Mouse (Mus musculus) embryonic facial prominence, embryonic 13.5 days (tissue): ENCODE results near the gene Syngap1. TPM values are rescaled to one million over a fixed set of nuclear protein-coding genes. Genes with fewer than 3 reads are reported as not detected.
A peak's percentile ranks its signal among the peaks of the same experiment; 100 is the strongest.
"Not testable (repeated sequence)": the region's sequence is repeated elsewhere in the genome, so short reads cannot be mapped to it uniquely, and the experiment has no call there.

Experiments
- ATAC-seq: fragments of 200-750 bp; cut with Nextera tagmentation; 2 replicates; pipeline ENCODE4 v1.8.0; 2017; ENCODE audit warnings: low read depth; ENCODE audit not compliant: insufficient number of reproducible peaks, insufficient read depth, low FRiP score, low TSS enrichment
- H3K27ac ChIP-seq: fragments of 300-500 bp; sonication (generic); 2 replicates; pipeline ENCODE4 v1.5.1; 2015; ENCODE audit warnings: moderate library complexity, mild to moderate bottlenecking, inconsistent platforms
- H3K27me3 ChIP-seq: fragments of 300-500 bp; sonication (generic); 2 replicates; pipeline ENCODE4 v1.6.1; 2015; ENCODE audit warnings: mild to moderate bottlenecking, inconsistent platforms
- H3K36me3 ChIP-seq: fragments of 300-500 bp; sonication (generic); 2 replicates; pipeline ENCODE4 v1.6.1; 2015; ENCODE audit warnings: mild to moderate bottlenecking, inconsistent platforms
- H3K4me1 ChIP-seq: fragments of 300-500 bp; sonication (generic); 2 replicates; pipeline ENCODE4 v1.6.1; 2015; ENCODE audit warnings: inconsistent platforms
- H3K4me2 ChIP-seq: fragments of 300-500 bp; sonication (generic); 2 replicates; pipeline ENCODE4 v1.6.1; 2015; ENCODE audit warnings: moderate library complexity, mild to moderate bottlenecking, inconsistent platforms
- H3K4me3 ChIP-seq: fragments of 300-500 bp; sonication (generic); 2 replicates; pipeline ENCODE4 v1.5.1; 2015; ENCODE audit warnings: mild to moderate bottlenecking, inconsistent platforms
- H3K9ac ChIP-seq: fragments of 300-500 bp; sonication (generic); 2 replicates; pipeline ENCODE4 v1.6.1; 2015; ENCODE audit warnings: mild to moderate bottlenecking, inconsistent platforms
- H3K9me3 ChIP-seq: fragments of 300-500 bp; sonication (generic); 2 replicates; pipeline ENCODE4 v1.6.1; 2016; ENCODE audit warnings: inconsistent platforms
- WGBS: fragments of 180-500 bp; shearing (Covaris S2); methylation state at CpG from one replicate; pipeline ENCODE4 v1.1.7; 2015; ENCODE audit warnings: mixed read lengths; 5-methylcytosine and 5-hydroxymethylcytosine counted together
- polyA plus RNA-seq: library from polyadenylated mRNA; unstranded; fragments of >200 nt; fragmentation: Nextera tagmentation; extraction: Ambion mirVana; gene quantifications from 2 replicates; pipeline ENCODE4 v1.2.1, GENCODE M21; 2015

Gene Syngap1
- 3.4 and 3.7 TPM in 2 replicates for polyA plus RNA-seq

- no peak for ATAC-seq
- peak within 1 kb of the TSS; percentile 98 for H3K4me2 ChIP-seq
- peak within 1 kb of the TSS; percentile 70 for H3K4me3 ChIP-seq
- H3K27ac ChIP-seq, result peak within 1 kb of the TSS; percentile 96
- H3K9me3 ChIP-seq, result no peaks in the 10 kb centered on the region
- no peaks in the 10 kb centered on the region for H3K27me3 ChIP-seq
- 4% methylated on average over 22 of the region's 24 CpGs for WGBS
- peak within 1 kb of the TSS; percentile 82 for H3K9ac ChIP-seq
- peaks cover 23% of the 10 kb centered on the region for H3K36me3 ChIP-seq
- H3K4me1 ChIP-seq, result peaks cover 55% of the 10 kb centered on the region
Observed at GRCm38 (mm10) chr17:26941031-26941789, at the start of gene Syngap1. Gene Syngap1 (plus strand): TSS chr17:26941253.

- WGBS, result 53% methylated on average over 16 of the region's 16 CpGs
- Histone ChIP-seq H3K27me3 (peaks cover 10% of the 10 kb centered on the region; the same call in 1 of the 2 replicates), H3K9me3 (no peaks in the 10 kb centered on the region), H3K27ac (peak overlapping the region; percentile 16; the same call in 1 of the 2 replicates), H3K36me3 (no peaks in the 10 kb centered on the region), H3K4me1 (peaks cover 18% of the 10 kb centered on the region), H3K4me2 (no peak overlapping the region), H3K9ac (no peak overlapping the region), H3K4me3 (no peak overlapping the region)
- no peak for ATAC-seq
Observed at GRCm38 (mm10) chr17:26892635-26893375, 48.2 kb upstream of the Syngap1 start.

GRCm38 (mm10) chr17:26893492-26893891 is 47.6 kb upstream of the Syngap1 start:
- Histone ChIP-seq H3K4me3 (no peak overlapping the region), H3K9me3 (no peaks in the 10 kb centered on the region), H3K36me3 (no peaks in the 10 kb centered on the region), H3K27ac (peak overlapping the region; percentile 58; the same call in 1 of the 2 replicates), H3K27me3 (peaks cover 10% of the 10 kb centered on the region; the same call in 1 of the 2 replicates), H3K4me2 (no peak overlapping the region), H3K9ac (no peak overlapping the region), H3K4me1 (peaks cover 15% of the 10 kb centered on the region; the same call in 1 of the 2 replicates)
- 48% methylated on average over 6 of the region's 6 CpGs for WGBS
- no peak for ATAC-seq

- Histone ChIP-seq H3K9me3 (no peaks in the 10 kb centered on the region), H3K4me3 (no peak overlapping the region), H3K36me3 (no peaks in the 10 kb centered on the region), H3K27me3 (peaks cover 10% of the 10 kb centered on the region; the same call in 1 of the 2 replicates), H3K9ac (no peak overlapping the region), H3K27ac (no peak overlapping the region), H3K4me2 (no peak overlapping the region), H3K4me1 (peaks cover 12% of the 10 kb centered on the region; the same call in 1 of the 2 replicates)
- ATAC-seq, result no peak
- WGBS, result 74% methylated on average over 6 of the region's 6 CpGs
Observed at GRCm38 (mm10) chr17:26894342-26894741, 46.7 kb upstream of the Syngap1 start.

- no peak overlapping the region for H3K4me3 ChIP-seq
- H3K27me3 ChIP-seq, result peaks cover 10% of the 10 kb centered on the region; the same call in 1 of the 2 replicates
- H3K27ac ChIP-seq, result no peak overlapping the region
- no peak for ATAC-seq
- no peaks in the 10 kb centered on the region for H3K9me3 ChIP-seq
- WGBS, result 15% methylated on average over 10 of the region's 10 CpGs
- H3K36me3 ChIP-seq, result no peaks in the 10 kb centered on the region
- no peak overlapping the region for H3K4me2 ChIP-seq
- peaks cover 12% of the 10 kb centered on the region; the same call in 1 of the 2 replicates for H3K4me1 ChIP-seq
- H3K9ac ChIP-seq, result no peak overlapping the region
Observed at GRCm38 (mm10) chr17:26895578-26895977, 45.5 kb upstream of the Syngap1 start.

- no peak overlapping the region for H3K27ac ChIP-seq
- H3K4me2 ChIP-seq, result no peak overlapping the region
- no peaks in the 10 kb centered on the region for H3K27me3 ChIP-seq
- no peak overlapping the region for H3K4me3 ChIP-seq
- H3K4me1 ChIP-seq, result no peaks in the 10 kb centered on the region
- H3K9ac ChIP-seq, result no peak overlapping the region
- 77% methylated on average over 6 of the region's 6 CpGs for WGBS
- H3K36me3 ChIP-seq, result no peaks in the 10 kb centered on the region
- ATAC-seq, result no peak
- H3K9me3 ChIP-seq, result no peaks in the 10 kb centered on the region
Observed at GRCm38 (mm10) chr17:26900916-26901315, 40.1 kb upstream of the Syngap1 start.

GRCm38 (mm10) chr17:26904320-26904719 is 36.7 kb upstream of the Syngap1 start:
- H3K27me3 ChIP-seq, result no peaks in the 10 kb centered on the region
- no peak overlapping the region for H3K9ac ChIP-seq
- H3K4me3 ChIP-seq, result no peak overlapping the region
- H3K4me1 ChIP-seq, result no peaks in the 10 kb centered on the region
- no peaks in the 10 kb centered on the region for H3K9me3 ChIP-seq
- no peak overlapping the region for H3K27ac ChIP-seq
- H3K4me2 ChIP-seq, result no peak overlapping the region
- H3K36me3 ChIP-seq, result no peaks in the 10 kb centered on the region
- WGBS, result 51% methylated on average over 5 of the region's 5 CpGs
- ATAC-seq, result no peak

GRCm38 (mm10) chr17:26907506-26907905 is 33.5 kb upstream of the Syngap1 start:
- H3K4me3 ChIP-seq, H3K9me3 ChIP-seq, H3K4me2 ChIP-seq, ATAC-seq, H3K27me3 ChIP-seq, H3K9ac ChIP-seq, H3K4me1 ChIP-seq, H3K27ac ChIP-seq, H3K36me3 ChIP-seq: not testable (repeated sequence)
- 92% methylated on average over 15 of the region's 15 CpGs for WGBS

GRCm38 (mm10) chr17:26915248-26915647 is 25.8 kb upstream of the Syngap1 start:
- no peak overlapping the region for H3K27ac ChIP-seq
- no peak for ATAC-seq

GRCm38 (mm10) chr17:26916711-26917482 is 24.2 kb upstream of the Syngap1 start, which contains the start of gene Kifc5b:
Gene Kifc5b (plus strand): TSS chr17:26917091.
- under 1% methylated on average over 66 of the region's 72 CpGs for WGBS
- Histone ChIP-seq H3K4me1 (peaks cover 7% of the 10 kb centered on the region), H3K9ac (peak within 1 kb of the TSS; percentile 78), H3K9me3 (no peaks in the 10 kb centered on the region), H3K36me3 (peaks cover 10% of the 10 kb centered on the region), H3K4me3 (peak within 1 kb of the TSS; percentile 66), H3K4me2 (peak within 1 kb of the TSS; percentile 70), H3K27me3 (no peaks in the 10 kb centered on the region), H3K27ac (no peak within 1 kb of the TSS; the same call in 1 of the 2 replicates)
- ATAC-seq, result peak; percentile 99

More at GRCm38 (mm10) chr17:26915248-26915647, 25.8 kb upstream of the Syngap1 start:
- Histone ChIP-seq H3K27me3 (no peaks in the 10 kb centered on the region), H3K4me3 (no peak overlapping the region), H3K4me1 (peaks cover 7% of the 10 kb centered on the region), H3K36me3 (no peaks in the 10 kb centered on the region), H3K9ac (no peak overlapping the region), H3K4me2 (no peak overlapping the region), H3K9me3 (no peaks in the 10 kb centered on the region)
- WGBS, result 59% methylated on average over 1 of the region's 1 CpGs

- peak overlapping the region; percentile 66 for H3K4me3 ChIP-seq
- not testable (repeated sequence) for H3K27me3 ChIP-seq, H3K36me3 ChIP-seq, ATAC-seq, H3K4me1 ChIP-seq, H3K27ac ChIP-seq, H3K9me3 ChIP-seq
- peak overlapping the region; percentile 78 for H3K9ac ChIP-seq
- under 1% methylated on average over 12 of the region's 12 CpGs for WGBS
- H3K4me2 ChIP-seq, result peak overlapping the region; percentile 70
Observed at GRCm38 (mm10) chr17:26917560-26917959, 23.5 kb upstream of the Syngap1 start.
